Mouse (Mus musculus) forebrain, embryonic 12.5 days (tissue): ENCODE data around the gene Atp8b2. TPM values are rescaled to one million over a fixed set of nuclear protein-coding genes. Genes with fewer than 3 reads are reported as not detected.

Source experiments
- ATAC-seq: fragments of 200-750 bp; cut with Nextera tagmentation; 2 replicates; pipeline ENCODE4 v1.8.0; 2017; ENCODE audit warnings: moderate TSS enrichment; ENCODE audit not compliant: low FRiP score
- H3K27ac ChIP-seq: fragments of 300-500 bp; sonication (generic); 2 replicates; pipeline ENCODE4 v1.5.1; 2016; ENCODE audit warnings: mild to moderate bottlenecking
- H3K27me3 ChIP-seq: fragments of 300-500 bp; sonication (generic); 2 replicates; pipeline ENCODE4 v1.6.1; 2016; ENCODE audit warnings: mild to moderate bottlenecking
- H3K36me3 ChIP-seq: fragments of 300-500 bp; sonication (generic); replicated peaks from 2 replicates; pipeline ENCODE4 v1.6.1; 2016; ENCODE audit warnings: mild to moderate bottlenecking
- H3K4me1 ChIP-seq: fragments of 300-500 bp; sonication (generic); 2 replicates; pipeline ENCODE4 v1.6.1; 2016
- H3K4me2 ChIP-seq: fragments of 300-500 bp; sonication (generic); 2 replicates; pipeline ENCODE4 v1.6.1; 2016; ENCODE audit warnings: mild to moderate bottlenecking, moderate library complexity
- H3K4me3 ChIP-seq: fragments of 300-500 bp; sonication (generic); replicated peaks from 2 replicates; pipeline ENCODE4 v1.5.1; 2016; ENCODE audit warnings: mild to moderate bottlenecking
- H3K9ac ChIP-seq: fragments of 300-500 bp; sonication (generic); 2 replicates; pipeline ENCODE4 v1.6.1; 2016; ENCODE audit warnings: mild to moderate bottlenecking
- H3K9me3 ChIP-seq: fragments of 300-500 bp; sonication (generic); 2 replicates; pipeline ENCODE4 v1.6.1; 2016
- WGBS: fragments of 180-500 bp; shearing (Covaris S2); methylation state at CpG from one replicate; pipeline ENCODE4 v1.1.7; 2016; 5-methylcytosine and 5-hydroxymethylcytosine counted together
- polyA plus RNA-seq: library from polyadenylated mRNA; unstranded; fragments of >200 nt; fragmentation: Nextera tagmentation; extraction: Ambion mirVana; gene quantifications from 2 replicates; pipeline ENCODE4 v1.2.1, GENCODE M21; 2016

Atp8b2 gene
- polyA plus RNA-seq, 1 experiment from 2014 or later = 14.4 TPM

- peak; percentile 82 for ATAC-seq
- H3K27ac ChIP-seq = no peak within 1 kb of the TSS
- WGBS = 1% methylated on average over 75 of the region's 75 CpGs
- no peaks in the 10 kb centered on the region for H3K9me3 ChIP-seq
- peak within 1 kb of the TSS; percentile 97 for H3K4me2 ChIP-seq
- H3K27me3 ChIP-seq = peaks cover 56% of the 10 kb centered on the region
- H3K4me3 ChIP-seq = peak within 1 kb of the TSS; percentile 53
- H3K9ac ChIP-seq = peak within 1 kb of the TSS; percentile 59
- H3K36me3 ChIP-seq = no peaks in the 10 kb centered on the region
- peaks cover 13% of the 10 kb centered on the region for H3K4me1 ChIP-seq
These were observed 50.5 kb downstream of the Atp8b2 start, which contains the start of gene Il6ra for GRCm38 (mm10) chr3:89912543-89913391. Il6ra (minus strand) TSS chr3:89913196.

DNA sequence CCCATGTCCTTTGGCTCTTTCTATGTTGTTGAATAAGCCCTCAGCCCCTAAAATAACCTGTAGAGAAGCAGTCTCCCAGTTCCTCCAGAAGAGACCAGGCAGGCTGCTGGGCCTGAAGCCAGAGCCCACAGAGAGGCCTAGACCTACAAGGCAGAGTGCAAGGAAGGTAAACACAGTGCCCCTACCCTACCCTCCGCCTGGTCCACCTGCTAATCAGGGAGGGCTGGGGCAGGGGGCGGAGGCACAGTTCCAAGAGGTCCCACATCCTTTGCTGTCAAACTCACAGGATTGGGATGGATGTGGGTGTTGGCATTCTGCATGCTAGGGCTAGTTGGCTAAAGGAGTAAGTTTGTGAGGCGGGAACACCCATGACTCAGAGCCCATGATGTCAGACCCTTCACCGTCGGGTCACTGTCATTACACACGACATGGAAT, 51.2 kb downstream of the Atp8b2 start:
- Histone ChIP-seq H3K9ac (no peak overlapping the region), H3K4me2 (peak overlapping the region; percentile 97; the same call in 1 of the 2 replicates), H3K9me3 (no peaks in the 10 kb centered on the region), H3K4me3 (no peak overlapping the region), H3K4me1 (peaks cover 13% of the 10 kb centered on the region), H3K27ac (no peak overlapping the region), H3K27me3 (peaks cover 56% of the 10 kb centered on the region), H3K36me3 (no peaks in the 10 kb centered on the region)
- WGBS = 32% methylated on average over 6 of the region's 6 CpGs
- no peak for ATAC-seq

GRCm38 (mm10) chr3:89911207-89911606, 52.1 kb downstream of the Atp8b2 start:
- Histone ChIP-seq H3K27me3 (peaks cover 51% of the 10 kb centered on the region), H3K36me3 (no peaks in the 10 kb centered on the region), H3K27ac (no peak overlapping the region), H3K9me3 (no peaks in the 10 kb centered on the region), H3K4me3 (no peak overlapping the region), H3K4me1 (peaks cover 13% of the 10 kb centered on the region), H3K9ac (no peak overlapping the region), H3K4me2 (no peak overlapping the region)
- no peak for ATAC-seq
- 80% methylated on average over 3 of the region's 3 CpGs for WGBS

- Histone ChIP-seq H3K4me2 (no peak overlapping the region), H3K27ac (no peak overlapping the region), H3K4me1 (peaks cover 13% of the 10 kb centered on the region), H3K27me3 (peaks cover 44% of the 10 kb centered on the region), H3K9ac (no peak overlapping the region), H3K4me3 (no peak overlapping the region), H3K9me3 (no peaks in the 10 kb centered on the region), H3K36me3 (no peaks in the 10 kb centered on the region)
- 76% methylated on average over 5 of the region's 5 CpGs for WGBS
- no peak for ATAC-seq
These were observed 53.4 kb downstream of the Atp8b2 start for GRCm38 (mm10) chr3:89909703-89910542.

- WGBS = 85% methylated on average over 6 of the region's 6 CpGs
- Histone ChIP-seq H3K4me3 (no peak overlapping the region), H3K9me3 (no peaks in the 10 kb centered on the region), H3K4me1 (peaks cover 13% of the 10 kb centered on the region), H3K27ac (no peak overlapping the region), H3K36me3 (no peaks in the 10 kb centered on the region), H3K9ac (no peak overlapping the region), H3K4me2 (no peak overlapping the region), H3K27me3 (peaks cover 34% of the 10 kb centered on the region)
- no peak for ATAC-seq
These were observed 54.5 kb downstream of the Atp8b2 start for GRCm38 (mm10) chr3:89908836-89909235.

GRCm38 (mm10) chr3:89907846-89908245, 55.5 kb downstream of the Atp8b2 start:
- H3K4me3 ChIP-seq = no peak overlapping the region
- no peak overlapping the region for H3K27ac ChIP-seq
- WGBS = 87% methylated on average over 3 of the region's 3 CpGs
- no peak overlapping the region for H3K9ac ChIP-seq
- ATAC-seq = no peak
- H3K9me3 ChIP-seq = no peaks in the 10 kb centered on the region
- H3K4me1 ChIP-seq = peaks cover 5% of the 10 kb centered on the region
- no peak overlapping the region for H3K4me2 ChIP-seq
- H3K36me3 ChIP-seq = no peaks in the 10 kb centered on the region
- H3K27me3 ChIP-seq = peaks cover 24% of the 10 kb centered on the region

- ATAC-seq = no peak
- H3K4me3 ChIP-seq = no peak overlapping the region
- no peak overlapping the region for H3K27ac ChIP-seq
- H3K4me2 ChIP-seq = no peak overlapping the region
- no peaks in the 10 kb centered on the region for H3K36me3 ChIP-seq
- no peak overlapping the region for H3K9ac ChIP-seq
- 79% methylated on average over 8 of the region's 8 CpGs for WGBS
- no peaks in the 10 kb centered on the region; the same call in 1 of the 2 replicates for H3K27me3 ChIP-seq
- H3K4me1 ChIP-seq = 0 out of 2 replicates have a peak, but pooled peaks cover 3% of the 10 kb centered on the region
- no peaks in the 10 kb centered on the region for H3K9me3 ChIP-seq
These were observed 63.8 kb downstream of the Atp8b2 start for GRCm38 (mm10) chr3:89899511-89899908.

- no peak overlapping the region for H3K9ac ChIP-seq
- no peak overlapping the region for H3K4me3 ChIP-seq
- no peak for ATAC-seq
- H3K4me2 ChIP-seq = no peak overlapping the region
- 79% methylated on average over 5 of the region's 5 CpGs for WGBS
- H3K36me3 ChIP-seq = no peaks in the 10 kb centered on the region
- no peak overlapping the region for H3K27ac ChIP-seq
- H3K27me3 ChIP-seq = no peaks in the 10 kb centered on the region; the same call in 1 of the 2 replicates
- H3K9me3 ChIP-seq = no peaks in the 10 kb centered on the region
- H3K4me1 ChIP-seq = 0 out of 2 replicates have a peak, but pooled peaks cover 3% of the 10 kb centered on the region
These were observed 64.3 kb downstream of the Atp8b2 start for GRCm38 (mm10) chr3:89898870-89899510.

DNA sequence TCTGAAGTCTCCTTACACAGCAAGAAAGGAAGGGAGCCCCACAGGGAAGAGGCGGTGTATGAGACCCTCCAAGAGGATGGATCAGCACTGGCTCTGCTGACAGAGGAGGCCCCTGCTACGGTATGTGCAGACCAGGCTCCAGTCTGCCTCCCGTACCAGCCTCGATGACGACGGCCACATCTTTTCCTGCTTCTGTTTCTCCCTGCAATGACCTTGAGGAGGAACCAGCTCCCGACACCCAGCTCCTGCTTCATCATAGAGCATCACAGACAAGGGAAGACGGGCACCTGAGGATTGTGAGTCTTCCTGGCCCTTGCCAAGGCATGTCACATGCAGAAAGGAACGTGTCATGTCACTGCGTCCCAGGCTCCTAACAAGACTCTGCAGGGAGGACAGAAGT, 65.3 kb downstream of the Atp8b2 start:
- WGBS = 86% methylated on average over 10 of the region's 10 CpGs
- Histone ChIP-seq H3K9me3 (no peaks in the 10 kb centered on the region), H3K27ac (no peak overlapping the region), H3K36me3 (no peaks in the 10 kb centered on the region), H3K4me2 (no peak overlapping the region), H3K4me3 (no peak overlapping the region), H3K27me3 (no peaks in the 10 kb centered on the region; the same call in 1 of the 2 replicates), H3K9ac (no peak overlapping the region), H3K4me1 (0 out of 2 replicates have a peak, but pooled peaks cover 3% of the 10 kb centered on the region)
- no peak for ATAC-seq

DNA sequence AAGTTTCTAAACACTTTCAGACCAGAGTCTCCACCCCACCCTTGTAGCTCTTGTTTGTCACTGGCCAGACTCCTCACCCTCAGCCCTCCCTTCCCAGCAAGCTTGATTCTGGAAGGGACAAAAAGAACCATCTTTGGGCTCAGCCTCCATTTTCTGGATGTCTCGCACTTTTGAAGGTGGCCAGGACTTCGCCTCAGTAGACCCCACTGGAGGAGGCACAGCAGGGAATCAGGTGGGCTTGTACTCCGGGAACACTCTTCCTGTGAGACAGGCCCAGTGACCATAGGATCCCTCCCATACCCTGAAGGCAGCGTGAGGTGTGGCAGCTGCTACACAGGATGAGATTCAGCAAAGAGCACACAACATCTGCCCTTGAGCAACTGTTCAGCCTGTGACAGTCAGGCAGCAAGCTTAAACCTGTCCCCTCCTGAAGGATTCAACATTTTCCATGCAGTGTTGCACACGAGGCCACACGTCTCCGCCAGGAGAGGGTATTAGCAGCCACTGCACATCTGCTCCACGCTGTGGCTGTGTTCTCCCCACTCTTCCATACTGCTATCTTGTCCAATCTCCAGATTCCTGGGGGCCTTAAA, 66.0 kb downstream of the Atp8b2 start:
- Histone ChIP-seq H3K4me1 (0 out of 2 replicates have a peak, but pooled peaks cover 3% of the 10 kb centered on the region), H3K4me3 (no peak overlapping the region), H3K9me3 (no peaks in the 10 kb centered on the region), H3K27ac (no peak overlapping the region), H3K4me2 (no peak overlapping the region), H3K27me3 (no peaks in the 10 kb centered on the region; the same call in 1 of the 2 replicates), H3K9ac (no peak overlapping the region), H3K36me3 (no peaks in the 10 kb centered on the region)
- no peak for ATAC-seq
- WGBS = 68% methylated on average over 8 of the region's 8 CpGs

DNA sequence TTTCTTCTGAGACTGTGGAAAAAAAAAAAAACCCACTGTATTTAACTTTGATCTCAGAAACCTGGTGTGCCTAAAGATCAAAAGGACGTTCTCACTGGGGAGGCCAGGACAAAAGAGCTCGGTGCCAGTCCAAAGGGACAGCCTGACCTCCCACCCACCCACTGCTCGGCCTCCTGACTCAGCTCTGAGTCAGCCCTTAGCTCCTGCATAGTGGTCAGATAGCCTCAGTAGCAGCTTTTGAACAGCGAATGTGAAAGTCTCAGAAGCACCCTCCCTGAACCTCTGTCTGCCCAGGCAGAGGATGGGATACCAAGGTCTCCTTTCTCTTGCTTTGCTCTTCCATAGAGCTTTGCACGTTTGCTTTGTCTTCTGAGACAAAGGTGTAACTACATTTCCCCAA, 66.7 kb downstream of the Atp8b2 start:
- no peaks in the 10 kb centered on the region for H3K36me3 ChIP-seq
- WGBS = 18% methylated on average over 5 of the region's 5 CpGs
- H3K9ac ChIP-seq = no peak overlapping the region
- H3K27ac ChIP-seq = no peak overlapping the region
- H3K27me3 ChIP-seq = no peaks in the 10 kb centered on the region; the same call in 1 of the 2 replicates
- no peak overlapping the region for H3K4me2 ChIP-seq
- no peak overlapping the region for H3K4me3 ChIP-seq
- H3K4me1 ChIP-seq = 0 out of 2 replicates have a peak, but pooled peaks cover 3% of the 10 kb centered on the region
- no peak for ATAC-seq
- no peaks in the 10 kb centered on the region for H3K9me3 ChIP-seq
